Mouse (Mus musculus) heart, embryonic 12.5 days (tissue): Measurements from ENCODE around the gene Vps72. TPM values are rescaled to one million over a fixed set of nuclear protein-coding genes. Genes with fewer than 3 reads are reported as not detected.
A peak's percentile ranks its signal among the peaks of the same experiment; 100 is the strongest.

Source experiments
- ATAC-seq: fragments of 200-750 bp; cut with Nextera tagmentation; 2 replicates; pipeline ENCODE4 v1.8.0; 2017; ENCODE audit warnings: moderate TSS enrichment, moderate library complexity; ENCODE audit not compliant: insufficient number of reproducible peaks, low FRiP score
- H3K27ac ChIP-seq: fragments of 300-500 bp; sonication (generic); 2 replicates; pipeline ENCODE4 v1.5.1; 2016; ENCODE audit warnings: mild to moderate bottlenecking, moderate library complexity; ENCODE audit not compliant: poor library complexity, severe bottlenecking
- H3K27me3 ChIP-seq: fragments of 300-500 bp; sonication (generic); replicated peaks from 2 replicates; pipeline ENCODE4 v1.6.1; 2016; ENCODE audit warnings: mild to moderate bottlenecking, moderate library complexity
- H3K36me3 ChIP-seq: fragments of 300-500 bp; sonication (generic); 2 replicates; pipeline ENCODE4 v1.6.1; 2016; ENCODE audit warnings: mild to moderate bottlenecking, moderate library complexity
- H3K4me1 ChIP-seq: fragments of 300-500 bp; sonication (generic); replicated peaks from 2 replicates; pipeline ENCODE4 v1.6.1; 2016; ENCODE audit warnings: mild to moderate bottlenecking
- H3K4me2 ChIP-seq: fragments of 300-500 bp; sonication (generic); 2 replicates; pipeline ENCODE4 v1.6.1; 2016; ENCODE audit warnings: mild to moderate bottlenecking, moderate library complexity
- H3K4me3 ChIP-seq: fragments of 300-500 bp; sonication (generic); 2 replicates; pipeline ENCODE4 v1.5.1; 2016; ENCODE audit warnings: mild to moderate bottlenecking
- H3K9ac ChIP-seq: fragments of 300-500 bp; sonication (generic); 2 replicates; pipeline ENCODE4 v1.6.1; 2016; ENCODE audit warnings: mild to moderate bottlenecking, moderate library complexity
- H3K9me3 ChIP-seq: fragments of 300-500 bp; sonication (generic); replicated peaks from 2 replicates; pipeline ENCODE4 v1.6.1; 2016; ENCODE audit warnings: mild to moderate bottlenecking, moderate library complexity
- WGBS: fragments of 180-500 bp; shearing (Covaris S2); methylation state at CpG from one replicate; pipeline ENCODE4 v1.1.7; 2016; 5-methylcytosine and 5-hydroxymethylcytosine counted together
- polyA plus RNA-seq: library from polyadenylated mRNA; unstranded; fragments of >200 nt; fragmentation: Nextera tagmentation; extraction: Ambion mirVana; gene quantifications from 2 replicates; pipeline ENCODE4 v1.2.1, GENCODE M21; 2016

The Vps72 gene
- 96.7 and 103 TPM in 2 replicates for polyA plus RNA-seq

GRCm38 (mm10) chr3:95110911-95111726 is at the start of gene Vps72:
Gene Vps72, plus strand, starts transcription at chr3:95111022.
- H3K4me3 ChIP-seq: peak within 1 kb of the TSS; percentile 84
- peak within 1 kb of the TSS; percentile 97 for H3K27ac ChIP-seq
- peak within 1 kb of the TSS; percentile 83 for H3K9ac ChIP-seq
- H3K27me3 ChIP-seq: no peaks in the 10 kb centered on the region
- under 1% methylated on average over 54 of the region's 54 CpGs for WGBS
- H3K4me1 ChIP-seq: peaks cover 16% of the 10 kb centered on the region
- H3K9me3 ChIP-seq: no peaks in the 10 kb centered on the region
- ATAC-seq: peak; percentile 76
- H3K36me3 ChIP-seq: peaks cover 19% of the 10 kb centered on the region
- peak within 1 kb of the TSS; percentile 64 for H3K4me2 ChIP-seq

- Histone ChIP-seq H3K4me2 (no peak overlapping the region), H3K9me3 (no peaks in the 10 kb centered on the region), H3K4me3 (no peak overlapping the region), H3K27me3 (no peaks in the 10 kb centered on the region), H3K27ac (no peak overlapping the region), H3K36me3 (peaks cover 98% of the 10 kb centered on the region), H3K9ac (no peak overlapping the region), H3K4me1 (peaks cover 9% of the 10 kb centered on the region; the same call in 1 of the 2 replicates)
- WGBS: 92% methylated on average over 4 of the region's 4 CpGs
- no peak for ATAC-seq
Observed at GRCm38 (mm10) chr3:95063741-95064140, 47.1 kb upstream of the Vps72 start.

- Histone ChIP-seq H3K27me3 (no peaks in the 10 kb centered on the region), H3K36me3 (peaks cover 96% of the 10 kb centered on the region), H3K4me2 (no peak overlapping the region), H3K4me3 (no peak overlapping the region), H3K27ac (no peak overlapping the region), H3K4me1 (peaks cover 9% of the 10 kb centered on the region; the same call in 1 of the 2 replicates), H3K9me3 (no peaks in the 10 kb centered on the region), H3K9ac (no peak overlapping the region)
- WGBS: 80% methylated on average over 1 of the region's 1 CpGs
- no peak for ATAC-seq
Observed at GRCm38 (mm10) chr3:95065553-95065952, 45.3 kb upstream of the Vps72 start.

- Histone ChIP-seq H3K9ac (no peak overlapping the region), H3K4me2 (no peak overlapping the region), H3K4me1 (peaks cover 9% of the 10 kb centered on the region; the same call in 1 of the 2 replicates), H3K9me3 (no peaks in the 10 kb centered on the region), H3K27me3 (no peaks in the 10 kb centered on the region), H3K27ac (no peak overlapping the region), H3K4me3 (no peak overlapping the region), H3K36me3 (peaks cover 96% of the 10 kb centered on the region)
- 0 out of 2 replicates have a peak, but pooled peaks have one; percentile 33 for ATAC-seq
- WGBS: 89% methylated on average over 6 of the region's 6 CpGs
Observed at GRCm38 (mm10) chr3:95066095-95066494, 44.7 kb upstream of the Vps72 start.

- peaks cover 96% of the 10 kb centered on the region for H3K36me3 ChIP-seq
- H3K27me3 ChIP-seq: no peaks in the 10 kb centered on the region
- WGBS: 63% methylated on average over 11 of the region's 11 CpGs
- ATAC-seq: peak; percentile 53; the same call in 1 of the 2 replicates
- peaks cover 9% of the 10 kb centered on the region; the same call in 1 of the 2 replicates for H3K4me1 ChIP-seq
- H3K27ac ChIP-seq: no peak overlapping the region
- H3K9ac ChIP-seq: no peak overlapping the region
- no peak overlapping the region for H3K4me2 ChIP-seq
- no peaks in the 10 kb centered on the region for H3K9me3 ChIP-seq
- H3K4me3 ChIP-seq: no peak overlapping the region
Observed at GRCm38 (mm10) chr3:95066570-95066969, 44.3 kb upstream of the Vps72 start.

GRCm38 (mm10) chr3:95071606-95072005 is 39.2 kb upstream of the Vps72 start:
- Histone ChIP-seq H3K4me2 (no peak overlapping the region), H3K9ac (no peak overlapping the region), H3K36me3 (peaks cover 85% of the 10 kb centered on the region), H3K4me1 (0 out of 2 replicates have a peak, but pooled peaks cover 3% of the 10 kb centered on the region), H3K4me3 (no peak overlapping the region), H3K27me3 (no peaks in the 10 kb centered on the region), H3K27ac (no peak overlapping the region), H3K9me3 (no peaks in the 10 kb centered on the region)
- WGBS: 88% methylated on average over 2 of the region's 2 CpGs
- no peak for ATAC-seq

- Histone ChIP-seq H3K4me2 (no peak overlapping the region), H3K27me3 (no peaks in the 10 kb centered on the region), H3K36me3 (peaks cover 15% of the 10 kb centered on the region), H3K4me3 (no peak overlapping the region), H3K9me3 (no peaks in the 10 kb centered on the region), H3K27ac (no peak overlapping the region), H3K9ac (no peak overlapping the region), H3K4me1 (0 out of 2 replicates have a peak, but pooled peaks cover 2% of the 10 kb centered on the region)
- no peak for ATAC-seq
- WGBS: 90% methylated on average over 1 of the region's 1 CpGs
Observed at GRCm38 (mm10) chr3:95088071-95088470, 22.8 kb upstream of the Vps72 start.

- no peak for ATAC-seq
- peaks cover 28% of the 10 kb centered on the region for H3K36me3 ChIP-seq
- no peak overlapping the region for H3K9ac ChIP-seq
- 31% methylated on average over 2 of the region's 2 CpGs for WGBS
- no peak overlapping the region for H3K27ac ChIP-seq
- peaks cover 38% of the 10 kb centered on the region for H3K4me1 ChIP-seq
- H3K9me3 ChIP-seq: no peaks in the 10 kb centered on the region
- no peak overlapping the region for H3K4me2 ChIP-seq
- no peaks in the 10 kb centered on the region for H3K27me3 ChIP-seq
- H3K4me3 ChIP-seq: no peak overlapping the region
Observed at GRCm38 (mm10) chr3:95100854-95101253, 10.0 kb upstream of the Vps72 start.

- Histone ChIP-seq H3K9me3 (no peaks in the 10 kb centered on the region), H3K4me2 (peak overlapping the region; percentile 88), H3K4me1 (peaks cover 23% of the 10 kb centered on the region), H3K27me3 (no peaks in the 10 kb centered on the region), H3K27ac (peak overlapping the region; percentile 86), H3K36me3 (peaks cover 17% of the 10 kb centered on the region), H3K4me3 (peak overlapping the region; percentile 71), H3K9ac (peak overlapping the region; percentile 85)
- no peak for ATAC-seq
- WGBS: 33% methylated on average over 4 of the region's 4 CpGs
Observed at GRCm38 (mm10) chr3:95105121-95105520, 5.7 kb upstream of the Vps72 start.

GRCm38 (mm10) chr3:95105586-95106337 is 5.1 kb upstream of the Vps72 start:
- no peaks in the 10 kb centered on the region for H3K27me3 ChIP-seq
- peaks cover 26% of the 10 kb centered on the region for H3K4me1 ChIP-seq
- peak overlapping the region; percentile 86 for H3K27ac ChIP-seq
- H3K9ac ChIP-seq: peak overlapping the region; percentile 85
- H3K9me3 ChIP-seq: no peaks in the 10 kb centered on the region
- under 1% methylated on average over 16 of the region's 16 CpGs for WGBS
- peak; percentile 30 for ATAC-seq
- peak overlapping the region; percentile 71 for H3K4me3 ChIP-seq
- H3K4me2 ChIP-seq: peak overlapping the region; percentile 88
- H3K36me3 ChIP-seq: peaks cover 17% of the 10 kb centered on the region
